Mouse (Mus musculus): ENCODE measurements around the gene Mapk6. TPM values are rescaled to one million over a fixed set of nuclear protein-coding genes. Genes with fewer than 3 reads are reported as not detected.

Gene Mapk6
- polyA plus RNA-seq, 1 experiment from 2014 or later = 150 TPM

DNA sequence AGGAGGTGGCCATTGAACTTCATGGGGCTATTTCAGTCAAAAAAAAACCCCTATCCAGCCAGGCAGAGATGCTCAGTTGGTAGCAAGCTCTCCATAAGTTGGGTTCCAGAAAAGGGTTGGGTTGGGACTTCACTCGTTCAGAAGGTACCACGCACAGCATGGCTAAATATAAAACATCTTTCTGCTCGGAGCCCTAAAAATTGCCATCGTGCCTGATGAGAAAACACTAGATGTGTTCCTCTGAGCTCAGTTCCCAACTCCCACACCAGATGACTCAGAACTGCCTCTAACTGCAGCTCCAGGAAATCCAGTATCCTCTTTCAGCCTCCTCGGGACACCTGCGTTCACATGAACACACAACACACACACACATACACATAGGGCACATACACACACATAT lies 71.8 kb downstream of the Mapk6 start:
- ATAC-seq (ENCODE audit: low FRiP score) = no peak
- Histone ChIP-seq H3K9ac (replicated peaks) (no peak overlapping the region), H3K27ac (replicated peaks) (no peak overlapping the region), H3K27me3 (replicated peaks) (no peaks in the 10 kb centered on the region), H3K9me3 (replicated peaks) (no peaks in the 10 kb centered on the region), H3K4me1 (no peaks in the 10 kb centered on the region), H3K4me3 (replicated peaks) (no peak overlapping the region), H3K4me2 (no peak overlapping the region), H3K36me3 (peaks cover 88% of the 10 kb centered on the region)
- 93% methylated on average over 6 of the region's 6 CpGs for WGBS

DNA sequence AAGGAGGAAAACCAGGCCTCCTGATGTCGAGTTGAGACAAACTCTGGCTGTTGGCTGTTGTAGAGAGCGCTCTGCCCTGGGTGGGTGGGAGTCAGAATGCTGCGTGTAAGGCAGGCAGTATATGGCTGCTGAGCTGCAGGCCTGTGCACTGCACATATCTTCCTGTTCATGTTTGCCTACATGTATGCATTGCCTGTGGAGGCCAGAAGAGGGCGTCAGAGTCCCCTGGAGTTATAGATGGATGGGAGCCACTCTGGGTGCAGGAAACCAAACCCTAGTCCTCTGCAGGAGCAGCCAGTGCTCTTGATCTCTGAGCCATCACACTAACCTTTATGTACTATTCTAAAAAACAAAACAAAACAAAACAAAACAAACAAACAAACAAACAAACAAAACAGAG lies 75.4 kb downstream of the Mapk6 start:
- H3K9me3 ChIP-seq (replicated peaks) = no peaks in the 10 kb centered on the region
- ATAC-seq (ENCODE audit: low FRiP score) = no peak
- H3K9ac ChIP-seq (replicated peaks) = no peak overlapping the region
- WGBS = 80% methylated on average over 4 of the region's 4 CpGs
- H3K4me1 ChIP-seq = no peaks in the 10 kb centered on the region
- H3K27ac ChIP-seq (replicated peaks) = no peak overlapping the region
- no peak overlapping the region for H3K4me2 ChIP-seq
- no peaks in the 10 kb centered on the region for H3K27me3 ChIP-seq (replicated peaks)
- peaks cover 80% of the 10 kb centered on the region for H3K36me3 ChIP-seq
- H3K4me3 ChIP-seq (replicated peaks) = no peak overlapping the region

DNA sequence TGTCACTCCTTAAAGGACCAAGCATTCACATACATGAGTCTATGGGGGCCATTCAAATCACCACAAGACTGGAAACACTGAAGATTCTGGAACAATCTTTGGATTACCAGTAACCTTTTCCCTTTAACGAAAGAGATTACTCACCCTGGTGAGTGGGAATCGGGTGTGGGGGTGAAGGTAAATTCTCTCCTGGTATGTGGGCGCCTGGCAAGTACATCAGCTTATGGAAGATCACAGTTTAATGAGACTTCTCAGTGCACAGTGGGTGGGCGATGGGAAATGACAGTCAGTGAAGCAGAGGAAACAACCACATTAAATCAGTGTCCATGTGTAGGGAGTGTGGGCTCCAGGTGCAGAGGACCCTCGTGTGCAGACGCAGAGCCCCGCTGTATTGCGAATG lies 79.0 kb downstream of the Mapk6 start:
- Histone ChIP-seq H3K9ac (replicated peaks) (no peak overlapping the region), H3K4me3 (replicated peaks) (no peak overlapping the region), H3K9me3 (replicated peaks) (no peaks in the 10 kb centered on the region), H3K4me2 (no peak overlapping the region), H3K27me3 (replicated peaks) (no peaks in the 10 kb centered on the region), H3K36me3 (peaks cover 65% of the 10 kb centered on the region), H3K27ac (replicated peaks) (no peak overlapping the region), H3K4me1 (no peaks in the 10 kb centered on the region)
- ATAC-seq (ENCODE audit: low FRiP score) = no peak
- 75% methylated on average over 8 of the region's 8 CpGs for whole genome bisulfite sequencing

DNA sequence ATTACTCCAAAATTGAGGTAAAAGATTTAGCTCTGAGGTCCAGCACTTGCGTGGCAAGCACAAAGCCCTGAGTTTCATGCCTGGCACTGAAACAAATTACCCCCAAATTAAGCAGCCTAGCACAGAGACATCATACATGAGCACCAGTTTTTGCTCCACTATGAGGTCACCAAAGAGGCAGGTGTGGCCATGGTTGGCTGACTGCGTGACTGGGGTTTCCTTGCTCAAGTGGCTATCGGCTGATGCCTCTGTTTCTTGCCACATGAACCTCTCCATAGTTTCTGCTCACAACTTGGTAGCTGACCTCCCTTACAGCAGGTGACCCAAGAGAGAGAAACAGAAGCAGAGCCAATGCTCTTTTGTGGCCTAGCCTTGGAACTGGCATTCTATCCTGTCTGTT lies 81.8 kb downstream of the Mapk6 start:
- H3K9ac ChIP-seq (replicated peaks) = no peak overlapping the region
- no peak overlapping the region for H3K4me3 ChIP-seq (replicated peaks)
- no peak overlapping the region for H3K4me2 ChIP-seq
- H3K36me3 ChIP-seq = peaks cover 47% of the 10 kb centered on the region
- ATAC-seq (ENCODE audit: low FRiP score) = no peak
- no peak overlapping the region for H3K27ac ChIP-seq (replicated peaks)
- no peaks in the 10 kb centered on the region for H3K27me3 ChIP-seq (replicated peaks)
- no peaks in the 10 kb centered on the region for H3K4me1 ChIP-seq
- no peaks in the 10 kb centered on the region for H3K9me3 ChIP-seq (replicated peaks)
- 99% methylated on average over 3 of the region's 3 CpGs for WGBS

DNA sequence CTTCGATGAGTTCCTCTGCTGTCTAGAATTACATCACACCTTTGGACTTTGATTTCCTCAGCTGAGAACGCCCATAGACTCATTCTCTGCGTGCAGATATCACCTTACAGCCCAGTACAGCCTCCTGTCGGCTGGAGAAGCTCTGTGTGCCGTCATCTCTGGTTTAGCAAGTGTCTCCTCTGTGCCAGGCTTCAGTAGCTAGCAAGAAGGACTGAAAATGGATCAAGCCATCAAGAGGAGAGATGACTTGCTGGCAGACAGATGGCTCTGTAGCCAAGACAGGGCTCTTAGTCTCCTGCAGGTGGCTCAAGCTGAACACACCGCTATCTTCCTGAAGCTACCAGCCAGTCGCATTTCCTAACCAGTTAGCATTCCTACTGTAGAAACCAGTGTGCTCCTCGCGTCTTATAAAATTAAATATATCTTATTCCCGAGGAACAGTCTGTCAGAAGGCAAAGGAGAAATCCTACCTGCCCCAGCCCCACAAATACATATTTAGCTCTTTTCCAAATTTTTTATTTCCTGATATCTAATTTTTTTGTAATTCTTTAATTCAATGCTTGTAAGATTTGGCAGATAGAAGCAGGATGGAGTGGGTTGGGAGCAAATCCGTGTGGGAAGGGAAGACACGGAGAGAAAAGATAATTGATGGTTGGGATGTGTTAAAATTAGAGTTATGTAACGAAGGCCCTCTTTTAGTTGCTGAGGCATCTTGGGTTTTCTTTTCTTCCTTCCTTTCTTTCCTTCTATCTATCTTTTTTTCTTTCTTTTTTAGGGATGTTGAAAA lies 87.5 kb downstream of the Mapk6 start:
- H3K27me3 ChIP-seq (replicated peaks) = no peaks in the 10 kb centered on the region
- H3K4me3 ChIP-seq (replicated peaks) = no peak overlapping the region
- ATAC-seq (ENCODE audit: low FRiP score) = no peak
- peaks cover 8% of the 10 kb centered on the region; the same call in 1 of the 2 replicates for H3K4me1 ChIP-seq
- no peak overlapping the region for H3K9ac ChIP-seq (replicated peaks)
- H3K4me2 ChIP-seq = no peak overlapping the region
- no peak overlapping the region for H3K27ac ChIP-seq (replicated peaks)
- H3K9me3 ChIP-seq (replicated peaks) = no peaks in the 10 kb centered on the region
- 87% methylated on average over 13 of the region's 13 CpGs for WGBS
- peaks cover 23% of the 10 kb centered on the region for H3K36me3 ChIP-seq

DNA sequence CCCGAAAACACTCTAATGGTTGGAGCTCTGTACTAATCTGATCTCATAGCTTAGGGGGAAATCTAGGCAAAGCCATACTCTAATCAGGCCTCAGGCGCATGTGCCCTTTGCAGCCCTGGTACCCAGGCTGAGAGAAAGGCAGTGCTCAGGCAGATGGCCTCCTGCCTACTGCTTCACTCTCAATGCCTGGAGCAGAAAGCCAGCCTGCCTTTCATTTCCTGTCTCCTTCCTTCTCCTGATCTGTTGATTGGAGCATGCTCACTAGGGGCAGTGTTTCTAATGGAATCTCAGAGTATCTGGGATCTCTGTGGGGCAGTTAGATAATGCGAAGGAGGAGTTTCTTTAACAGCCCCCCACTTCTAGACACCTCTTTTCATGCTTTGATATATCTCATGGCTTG lies 90.4 kb downstream of the Mapk6 start:
- Histone ChIP-seq H3K4me3 (replicated peaks) (no peak overlapping the region), H3K27me3 (replicated peaks) (no peaks in the 10 kb centered on the region), H3K27ac (replicated peaks) (no peak overlapping the region), H3K36me3 (peaks cover 11% of the 10 kb centered on the region; the same call in 1 of the 2 replicates), H3K9me3 (replicated peaks) (no peaks in the 10 kb centered on the region), H3K4me1 (peaks cover 27% of the 10 kb centered on the region), H3K9ac (replicated peaks) (no peak overlapping the region), H3K4me2 (no peak overlapping the region)
- 88% methylated on average over 3 of the region's 3 CpGs for WGBS
- ATAC-seq (ENCODE audit: low FRiP score) = no peak

Other genes starting within 250 kb of the Mapk6 start
- gene Myo5c, start 178.0 kb downstream of the Mapk6 start, polyA plus RNA-seq (2015; fragmentation: Nextera tagmentation; extraction: Ambion mirVana) = 0.33 and 0.97 TPM in 2 replicates
- gene Gnb5, start 103.7 kb downstream of the Mapk6 start, polyA plus RNA-seq (2015; fragmentation: Nextera tagmentation; extraction: Ambion mirVana) = 85.1 and 97.4 TPM in 2 replicates
- gene Bcl2l10, start 62.2 kb downstream of the Mapk6 start, polyA plus RNA-seq (2015; fragmentation: Nextera tagmentation; extraction: Ambion mirVana) = not detected in 2 replicates
- gene Leo1, start 31.5 kb upstream of the Mapk6 start, polyA plus RNA-seq (2015; fragmentation: Nextera tagmentation; extraction: Ambion mirVana) = 39.9 and 43.4 TPM in 2 replicates
- gene Tmod3, start 149.7 kb upstream of the Mapk6 start, polyA plus RNA-seq (2015; fragmentation: Nextera tagmentation; extraction: Ambion mirVana) = 68.1 and 77.0 TPM in 2 replicates
- gene Tmod2, start 201.3 kb upstream of the Mapk6 start, polyA plus RNA-seq (2015; fragmentation: Nextera tagmentation; extraction: Ambion mirVana) = 252 and 283 TPM in 2 replicates
- 33.8 and 39.5 TPM in 2 replicates for gene Lysmd2, start 215.7 kb upstream of the Mapk6 start, polyA plus RNA-seq (2015; fragmentation: Nextera tagmentation; extraction: Ambion mirVana)

Measured in neural tube, embryonic 15.5 days (tissue).